Mouse (Mus musculus): ENCODE data around the gene Tas2r135.
A peak's percentile ranks its signal among the peaks of the same experiment; 100 is the strongest.

Gene Tas2r135

GRCm38 (mm10) chr6:42405134-42405533 is at the start of gene Tas2r135:
TSS of gene Tas2r135 (plus strand) at chr6:42405434.
- DNase-seq: no peak

GRCm38 (mm10) chr6:42355794-42356600 is 49.2 kb upstream of the Tas2r135 start:
- DNase-seq: no peak

GRCm38 (mm10) chr6:42356913-42357312 is 48.3 kb upstream of the Tas2r135 start:
- no peak for DNase-seq

GRCm38 (mm10) chr6:42357901-42358300 is 47.3 kb upstream of the Tas2r135 start:
- DNase-seq: no peak

- no peak for DNase-seq
Observed at GRCm38 (mm10) chr6:42358901-42359300, 46.3 kb upstream of the Tas2r135 start.

GRCm38 (mm10) chr6:42359364-42360147 is 45.7 kb upstream of the Tas2r135 start:
- DNase-seq: no peak

- no peak for DNase-seq
Observed at GRCm38 (mm10) chr6:42360231-42360840, 44.9 kb upstream of the Tas2r135 start.

GRCm38 (mm10) chr6:42361041-42361895 is 44.0 kb upstream of the Tas2r135 start:
- DNase-seq: no peak

GRCm38 (mm10) chr6:42362074-42362473 is 43.2 kb upstream of the Tas2r135 start:
- DNase-seq: no peak

GRCm38 (mm10) chr6:42362497-42362896 is 42.7 kb upstream of the Tas2r135 start:
- no peak for DNase-seq

- DNase-seq: peak; percentile 66
Observed at GRCm38 (mm10) chr6:42362974-42363373, 42.3 kb upstream of the Tas2r135 start.

GRCm38 (mm10) chr6:42364066-42364465 is 41.2 kb upstream of the Tas2r135 start:
- DNase-seq: no peak

- DNase-seq: no peak
Observed at GRCm38 (mm10) chr6:42364607-42365006, 40.6 kb upstream of the Tas2r135 start.

- no peak for DNase-seq
Observed at GRCm38 (mm10) chr6:42365215-42365614, 40.0 kb upstream of the Tas2r135 start.

GRCm38 (mm10) chr6:42369870-42370269 is 35.4 kb upstream of the Tas2r135 start:
- peak; percentile 70 for DNase-seq

- peak; percentile 59 for DNase-seq
Observed at GRCm38 (mm10) chr6:42370630-42371363, 34.4 kb upstream of the Tas2r135 start.

- DNase-seq: no peak
Observed at GRCm38 (mm10) chr6:42372001-42372400, 33.2 kb upstream of the Tas2r135 start.

GRCm38 (mm10) chr6:42372421-42372815 is 32.8 kb upstream of the Tas2r135 start:
- no peak for DNase-seq

- peak; percentile 82 for DNase-seq
Observed at GRCm38 (mm10) chr6:42372816-42373547, 32.3 kb upstream of the Tas2r135 start, which contains the start of gene Epha1. TSS of gene Epha1 (minus strand) at chr6:42373268.

- DNase-seq: no peak
Observed at GRCm38 (mm10) chr6:42373669-42374430, 31.4 kb upstream of the Tas2r135 start.

All from lung, postnatal 36 days (tissue).